9 mouse cellular contexts compared by ENCODE assay signal in the genomic region with DNA sequence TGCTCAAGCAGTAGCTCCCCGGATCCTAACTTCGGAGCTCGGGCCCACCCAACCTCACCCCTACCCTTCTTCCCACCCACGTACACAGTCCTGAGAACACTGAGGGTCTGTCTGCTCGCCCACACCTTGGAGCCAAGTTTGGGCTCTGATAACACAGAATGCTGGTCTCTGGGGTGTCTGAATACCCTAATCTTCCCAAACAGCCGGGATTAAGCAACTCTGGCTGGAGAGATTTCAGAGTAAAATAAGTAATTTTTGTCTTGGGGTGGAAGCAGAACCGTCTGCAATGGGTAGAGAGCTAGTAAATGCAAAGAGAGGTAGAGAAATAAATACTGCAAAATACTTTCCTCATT. TPM values are rescaled to one million over a fixed set of nuclear protein-coding genes. Genes with fewer than 3 reads are reported as not detected.
DNase-seq lines count a peak whose midpoint lies in the region; ATAC-seq and TF ChIP-seq lines count a peak whose summit lies in the region.
"Had no signal": no experiment of that assay in that cellular context is flagged by ENCODE, and none has a peak within 500 bp of the region (broad histone marks: within the 10 kb centered on the region; RNA-seq: fewer than 3 reads in every experiment).

No protein-coding gene starts in this region.

- peaks cover 39% of the 10 kb centered on the region for H3K4me1 ChIP-seq in forebrain, embryonic 15.5 days
- H3K4me1 ChIP-seq in liver, embryonic 16.5 days (ENCODE audit: control insufficient read depth, low read depth, low read length), result peaks cover 36% of the 10 kb centered on the region

- peak overlapping the region; percentile 91 for H3K4me2 ChIP-seq in forebrain, embryonic 15.5 days (replicated peaks)
- peak overlapping the region; percentile 98 for H3K4me2 ChIP-seq in liver, embryonic 16.5 days (ENCODE audit: low read depth, low read length)

- peaks cover 5% of the 10 kb centered on the region for H3K79me3 ChIP-seq in C2C12 (ENCODE audit: low read depth)

- H3ac ChIP-seq in C2C12 (ENCODE audit: control insufficient read depth, insufficient read length, low read depth), result peak overlapping the region; percentile 58

- H3K27me3 ChIP-seq in C2C12 (ENCODE audit: control insufficient read depth, insufficient read depth, insufficient read length), result no peaks in the 10 kb centered on the region
- no peaks in the 10 kb centered on the region for H3K27me3 ChIP-seq in forebrain, embryonic 15.5 days
- H3K27me3 ChIP-seq in liver, embryonic 16.5 days (ENCODE audit: control insufficient read depth, insufficient read depth, low read depth, low read length), result no peaks in the 10 kb centered on the region

- H3K79me2 ChIP-seq in C2C12 (ENCODE audit: control insufficient read depth, insufficient read depth), result peaks cover 29% of the 10 kb centered on the region

- peaks cover 30% of the 10 kb centered on the region for H3K36me3 ChIP-seq in C2C12 (ENCODE audit: control insufficient read depth, insufficient read depth)
- H3K36me3 ChIP-seq in forebrain, embryonic 15.5 days, result peaks cover 23% of the 10 kb centered on the region
- no peaks in the 10 kb centered on the region for H3K36me3 ChIP-seq in liver, embryonic 16.5 days (ENCODE audit: control insufficient read depth, insufficient read depth)

- no peaks in the 10 kb centered on the region for H3K9me3 ChIP-seq in forebrain, embryonic 15.5 days
- no peaks in the 10 kb centered on the region for H3K9me3 ChIP-seq in liver, embryonic 16.5 days (replicated peaks; ENCODE audit: control insufficient read depth, low read length)

- ATAC-seq in forebrain, embryonic 15.5 days (replicated peaks), result no peak
- ATAC-seq in liver, embryonic 16.5 days (ENCODE audit: low read depth), result peak; percentile 53

- peak overlapping the region; percentile 86 for H3K4me3 ChIP-seq in gastrocnemius, adult 2 months
- peak overlapping the region; percentile 59 for H3K4me3 ChIP-seq in C2C12 (ENCODE audit: insufficient read depth, poor library complexity, severe bottlenecking)
- H3K4me3 ChIP-seq in forebrain, embryonic 15.5 days, result peak overlapping the region; percentile 69
- H3K4me3 ChIP-seq in liver, embryonic 16.5 days (ENCODE audit: low read depth, low read length), result peak overlapping the region; percentile 71

- TF ChIP-seq CTCF in gastrocnemius, adult 2 months (IDR thresholded peaks at IDR 0.05), result no peak
- no peak for TF ChIP-seq CTCF in C2C12 (IDR thresholded peaks at IDR 0.05; ENCODE audit: control insufficient read depth, insufficient read depth, insufficient read length)

- no peak for DNase-seq in gastrocnemius, adult 2 months
- DNase-seq in gastrocnemius, postnatal 10 days, result no peak
- DNase-seq in cerebellum, postnatal 4 days (ENCODE audit: low spot score in 2 of 2), result no peak
- DNase-seq in gastrocnemius, adult 18-20 months (ENCODE audit: low spot score), result no peak
- DNase-seq in thymus, postnatal 4 days, result no peak

- 3% methylated on average over 7 of the region's 7 CpGs for WGBS in forebrain, embryonic 15.5 days
- 3% methylated on average over 7 of the region's 7 CpGs for WGBS in liver, embryonic 16.5 days (ENCODE audit: insufficient replicate concordance)

- peak overlapping the region; percentile 89 for H3K27ac ChIP-seq in gastrocnemius, adult 2 months
- peak overlapping the region; percentile 86 for H3K27ac ChIP-seq in forebrain, embryonic 15.5 days (replicated peaks)
- peak overlapping the region; percentile 75 for H3K27ac ChIP-seq in liver, embryonic 16.5 days (ENCODE audit: low read length)
- H3K27ac ChIP-seq: macrophage had no signal

- intact Hi-C loops in gastrocnemius, adult 2 months (cut with DNase I), result loop anchor here (5.0 kb wide), 1 partner anchor 44 kb away; no protein-coding TSS in a partner anchor

- H3K9ac ChIP-seq in forebrain, embryonic 15.5 days (replicated peaks), result peak overlapping the region; percentile 75
- H3K9ac ChIP-seq in liver, embryonic 16.5 days (ENCODE audit: low read depth, low read length), result peak overlapping the region; percentile 74; the same call in 1 of the 2 replicates

TF ChIP-seq in C2C12, 6 proteins besides CTCF, POLR2A, EP300 and RAD21:
- TF ChIP-seq CEBPB (IDR thresholded peaks at IDR 0.05; ENCODE audit: low read depth) (peak; percentile 47), MAX (IDR thresholded peaks at IDR 0.05) (no peak), USF1 (IDR thresholded peaks at IDR 0.05; ENCODE audit: low read depth) (no peak), MYOG (IDR thresholded peaks at IDR 0.05; ENCODE audit: control insufficient read depth, extremely low read depth, insufficient read length) (no peak)

RNA-seq across cellular contexts. Expression of a gene that starts 1.6 kb away (rescaled TPM):
- total RNA-seq in gastrocnemius, adult 2 months (2021), result 10 to 100 TPM in 1 of 2 experiments, 1 to 10 TPM in 1; 9.6 to 14.1 TPM
- 10 to 100 TPM; 40.7 to 55.7 TPM for total RNA-seq in gastrocnemius, postnatal 10 days (2021)
- polyA plus RNA-seq in C2C12 (2012; fragmentation: generic; extraction: Trizol), result 55.6 TPM
- 65.7 and 69.8 TPM in 2 replicates for polyA plus RNA-seq in forebrain, embryonic 15.5 days (2015; fragmentation: Nextera tagmentation; extraction: Ambion mirVana)
- 12.5 and 14.6 TPM in 2 replicates for polyA plus RNA-seq in liver, embryonic 16.5 days (2015; fragmentation: Nextera tagmentation; extraction: Ambion mirVana)
- total RNA-seq in gastrocnemius, adult 18-20 months (2021), result 10 to 100 TPM in 1 of 2 experiments, 1 to 10 TPM in 1; 7.8 to 13.7 TPM

RNA-seq across cellular contexts. Expression of a gene that starts 29.3 kb away (rescaled TPM):
- 1 to 10 TPM in 1 of 2 experiments, under 1 TPM in 1; 0.46 to 2.6 TPM for total RNA-seq in gastrocnemius, adult 2 months (2021)
- total RNA-seq in gastrocnemius, postnatal 10 days (2021), result 1 to 10 TPM in 1 of 2 experiments, under 1 TPM in 1; 0.85 to 1.0 TPM
- polyA plus RNA-seq in C2C12 (2012; fragmentation: generic; extraction: Trizol), result 0.46 TPM
- 0.28 and 0.64 TPM in 2 replicates for polyA plus RNA-seq in forebrain, embryonic 15.5 days (2015; fragmentation: Nextera tagmentation; extraction: Ambion mirVana)
- 0.15 and 0.28 TPM in 2 replicates for polyA plus RNA-seq in liver, embryonic 16.5 days (2015; fragmentation: Nextera tagmentation; extraction: Ambion mirVana)
- 1 to 10 TPM in 1 of 2 experiments, under 1 TPM in 1; 0.84 to 1.2 TPM for total RNA-seq in gastrocnemius, adult 18-20 months (2021)

RNA-seq across cellular contexts. Expression of a gene that starts 34.4 kb away (rescaled TPM):
- 10 to 100 TPM; 13.5 to 13.8 TPM for total RNA-seq in gastrocnemius, adult 2 months (2021)
- 10 to 100 TPM; 17.6 to 23.1 TPM for total RNA-seq in gastrocnemius, postnatal 10 days (2021)
- polyA plus RNA-seq in C2C12 (2012; fragmentation: generic; extraction: Trizol), result 17.6 TPM
- polyA plus RNA-seq in forebrain, embryonic 15.5 days (2015; fragmentation: Nextera tagmentation; extraction: Ambion mirVana), result 43.3 and 48.9 TPM in 2 replicates
- 7.4 and 8.9 TPM in 2 replicates for polyA plus RNA-seq in liver, embryonic 16.5 days (2015; fragmentation: Nextera tagmentation; extraction: Ambion mirVana)
- 10 to 100 TPM; 11.1 to 14.4 TPM for total RNA-seq in gastrocnemius, adult 18-20 months (2021)

RNA-seq across cellular contexts. Expression of a gene that starts 56.1 kb away (rescaled TPM):
- total RNA-seq in gastrocnemius, adult 2 months (2021), result not detected
- not detected for total RNA-seq in gastrocnemius, postnatal 10 days (2021)
- polyA plus RNA-seq in C2C12 (2012; fragmentation: generic; extraction: Trizol), result not detected
- not detected in 2 replicates for polyA plus RNA-seq in forebrain, embryonic 15.5 days (2015; fragmentation: Nextera tagmentation; extraction: Ambion mirVana)
- not detected in 2 replicates for polyA plus RNA-seq in liver, embryonic 16.5 days (2015; fragmentation: Nextera tagmentation; extraction: Ambion mirVana)
- total RNA-seq in gastrocnemius, adult 18-20 months (2021), result not detected
- polyA plus RNA-seq: macrophage had no signal
